Mouse (Mus musculus) frontal cortex, postnatal 14 days (tissue): ENCODE results near the gene Nmnat3.
A peak's percentile ranks its signal among the peaks of the same experiment; 100 is the strongest.
"Not testable (repeated sequence)": the region's sequence is repeated elsewhere in the genome, so short reads cannot be mapped to it uniquely, and the experiment has no call there.

Experiments used
- DNase-seq, 2 experiments: peaks; one replicate each; pipeline ENCODE4 v3.0.0; 2022; ENCODE audit warnings: low spot score in 2 of 2

The Nmnat3 gene

DNA sequence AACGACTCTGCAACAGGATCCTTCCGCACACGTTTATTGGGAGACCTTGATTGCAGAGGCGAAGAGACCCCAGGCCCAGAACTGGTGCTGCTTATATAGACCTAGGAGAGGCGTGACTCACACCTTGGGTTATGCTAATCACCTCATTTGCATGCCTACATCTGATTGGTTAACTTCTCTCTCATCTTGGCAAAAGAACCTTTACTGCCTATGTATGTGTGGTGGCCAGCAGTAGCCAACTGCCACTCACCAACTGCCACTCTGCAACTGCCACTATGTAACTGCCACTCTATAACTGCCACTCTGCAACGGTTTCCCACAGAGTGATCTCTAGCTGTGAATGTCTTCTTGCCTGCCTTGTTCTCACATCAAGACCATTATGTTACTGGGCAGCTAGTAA, at the start of gene Nmnat3:
Gene Nmnat3, plus strand, starts transcription at position 301 of the 400 bp plus-strand sequence.
- DNase-seq = not testable (repeated sequence)

DNA sequence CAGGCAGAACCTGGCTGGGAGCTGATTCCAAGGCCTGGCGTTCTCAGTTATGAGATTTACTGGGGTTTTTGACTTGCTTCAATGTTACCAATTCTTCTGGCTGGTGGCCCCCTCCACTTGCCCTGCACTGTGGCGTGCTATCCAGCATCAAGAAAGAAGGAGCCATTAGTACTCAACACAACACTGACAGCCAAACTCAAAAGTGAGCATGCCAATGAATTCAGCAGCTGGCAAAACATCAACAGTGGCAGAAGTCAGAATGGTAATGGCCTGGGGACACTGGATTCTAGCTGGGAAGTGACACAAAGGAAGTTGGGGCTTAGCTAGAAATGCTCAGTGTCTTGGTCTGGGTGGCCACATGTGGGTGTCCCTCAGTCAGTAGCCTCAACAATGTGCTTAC, 43.8 kb upstream of the Nmnat3 start:
- no peak for DNase-seq

DNA sequence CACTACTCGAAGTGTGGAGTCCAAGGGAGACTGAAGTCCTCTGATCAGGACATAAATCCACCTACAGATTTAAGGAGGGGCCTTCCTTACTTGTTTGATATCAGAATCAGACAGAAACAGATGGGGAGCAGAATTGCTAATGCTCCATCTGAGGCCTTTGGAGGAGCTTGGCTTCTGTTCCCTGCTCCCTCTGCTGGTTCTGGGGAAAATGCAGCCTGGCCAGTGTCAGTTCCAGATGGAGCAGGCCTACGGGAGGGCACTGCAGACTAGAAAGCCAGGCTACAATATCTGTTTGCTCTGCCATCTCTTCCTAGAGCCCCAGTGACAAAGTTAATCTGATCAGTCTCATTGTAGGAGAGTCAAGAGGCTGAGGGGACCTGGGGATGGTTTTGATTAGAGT, 43.0 kb upstream of the Nmnat3 start:
- DNase-seq = peak; percentile 31 to 54

DNA sequence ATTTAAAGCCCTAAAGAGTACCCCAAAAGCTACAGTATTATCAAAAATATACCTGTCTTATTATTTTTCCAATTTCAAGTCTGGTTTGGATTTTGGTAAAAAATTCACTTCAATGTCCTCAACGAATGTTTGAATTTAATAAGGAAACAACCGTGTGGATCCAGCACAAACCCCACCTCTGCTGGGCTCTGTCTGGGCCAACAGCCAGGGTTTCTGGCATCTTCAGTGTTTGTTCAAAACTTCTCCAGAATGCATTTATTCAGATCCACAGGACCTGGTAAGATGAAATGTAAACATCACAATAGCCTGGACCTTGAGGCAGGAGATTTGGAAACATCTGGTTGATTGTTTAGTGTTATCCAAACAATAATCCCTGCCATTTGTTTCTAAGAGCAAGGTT, 42.0 kb upstream of the Nmnat3 start:
- no peak for DNase-seq

DNA sequence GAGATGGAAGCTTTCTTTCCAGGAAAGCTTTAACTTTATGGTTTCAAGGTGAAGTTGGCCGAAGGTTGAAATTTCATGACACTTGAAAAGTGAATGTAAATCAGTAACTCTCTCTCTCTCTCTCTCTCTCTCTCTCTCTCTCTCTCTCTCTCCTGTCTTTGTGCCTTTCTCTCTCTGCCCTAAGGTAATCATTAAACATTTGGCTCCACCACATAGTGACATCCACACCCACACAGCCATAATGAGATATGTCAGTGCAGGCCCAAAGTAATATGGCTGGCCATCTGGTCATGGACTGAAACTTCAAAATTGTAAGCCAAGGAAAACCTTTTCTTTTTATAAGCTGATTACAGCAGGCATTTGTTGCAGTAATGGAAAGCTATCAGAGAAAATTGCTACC, 40.9 kb upstream of the Nmnat3 start:
- DNase-seq = no peak

DNA sequence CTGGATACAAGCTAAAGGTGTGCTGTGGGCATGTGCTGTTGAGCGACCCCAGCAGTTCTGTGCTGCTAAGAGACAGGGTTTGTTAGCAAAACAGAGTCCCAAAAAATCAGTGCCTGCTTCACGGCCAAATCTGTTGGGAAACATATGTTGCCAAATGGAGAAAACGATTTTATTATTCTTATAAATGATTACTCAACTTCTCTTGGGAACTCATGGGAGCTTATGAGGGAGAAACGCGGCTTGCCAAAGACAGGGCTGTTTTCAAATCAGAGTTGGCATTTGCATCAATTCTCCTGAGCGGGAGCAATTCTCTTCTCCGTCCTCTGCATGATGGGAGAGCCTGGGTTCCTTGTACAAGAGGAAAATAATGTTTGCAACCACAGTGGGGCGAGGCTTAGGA, 27.0 kb upstream of the Nmnat3 start:
- no peak for DNase-seq

DNA sequence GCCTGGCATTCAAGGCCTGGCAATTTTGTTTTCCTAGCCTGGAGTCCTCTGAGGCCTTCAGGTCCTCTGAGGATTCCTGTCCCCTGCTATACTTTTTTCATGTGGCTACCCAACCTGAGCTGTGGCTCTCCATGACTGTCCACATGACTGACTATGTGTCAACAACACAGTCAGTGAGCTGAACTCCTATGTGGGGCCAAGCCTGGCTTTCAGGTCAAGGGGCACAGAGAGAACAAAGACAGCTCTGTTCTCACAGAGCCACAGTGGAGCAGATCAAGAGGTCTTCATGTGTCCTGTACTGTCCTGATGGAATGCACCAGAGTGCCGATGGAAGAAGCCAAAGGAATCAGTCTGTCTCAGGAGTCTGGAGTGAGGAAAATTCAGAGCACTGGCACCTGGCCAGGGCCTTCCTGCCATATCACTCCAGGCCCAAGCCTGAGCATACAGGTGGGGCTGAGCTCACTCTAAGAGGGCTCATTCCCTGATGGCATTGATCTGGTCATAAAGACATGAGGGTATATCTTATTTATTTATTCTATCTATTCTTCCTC, 25.7 kb upstream of the Nmnat3 start:
- DNase-seq = no peak

DNA sequence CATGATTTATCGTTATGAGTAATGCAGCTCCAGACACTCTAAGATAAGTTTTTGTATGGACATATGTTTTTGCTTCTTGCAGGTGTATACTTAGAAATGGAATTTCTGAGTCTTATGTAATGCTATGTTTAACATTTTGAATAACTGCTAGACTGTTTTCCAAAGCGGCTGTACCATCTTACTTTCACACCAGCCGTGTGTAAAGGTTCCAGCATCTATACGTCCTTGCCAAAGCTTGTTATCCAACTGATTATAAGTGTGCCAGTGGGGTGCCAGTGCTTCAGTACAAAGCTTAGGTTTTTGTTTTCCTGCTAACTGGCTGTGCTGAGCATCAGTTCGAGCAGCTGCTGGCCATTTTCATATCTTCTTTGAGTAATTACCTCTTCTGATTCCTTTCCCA, 22.3 kb upstream of the Nmnat3 start:
- no peak for DNase-seq

DNA sequence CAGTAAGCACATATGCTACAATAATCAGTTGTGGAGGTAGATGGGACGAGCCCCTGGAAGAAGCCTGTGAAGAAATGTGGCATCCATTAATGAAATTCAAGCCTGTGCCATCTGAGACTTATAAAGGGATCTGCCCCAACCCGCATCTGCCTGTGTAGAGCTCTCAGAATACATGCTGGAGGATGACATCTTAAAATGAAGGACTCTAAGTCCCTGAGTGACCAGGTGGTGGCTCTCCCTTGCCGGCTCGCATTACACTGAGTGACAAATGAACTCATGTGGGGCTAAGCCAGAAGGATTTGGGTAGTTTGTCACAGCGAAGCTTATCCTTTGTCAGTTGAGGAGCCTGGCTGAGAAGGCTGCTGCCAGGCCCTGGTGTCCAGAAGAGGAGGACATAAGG, 14.5 kb upstream of the Nmnat3 start:
- no peak for DNase-seq

DNA sequence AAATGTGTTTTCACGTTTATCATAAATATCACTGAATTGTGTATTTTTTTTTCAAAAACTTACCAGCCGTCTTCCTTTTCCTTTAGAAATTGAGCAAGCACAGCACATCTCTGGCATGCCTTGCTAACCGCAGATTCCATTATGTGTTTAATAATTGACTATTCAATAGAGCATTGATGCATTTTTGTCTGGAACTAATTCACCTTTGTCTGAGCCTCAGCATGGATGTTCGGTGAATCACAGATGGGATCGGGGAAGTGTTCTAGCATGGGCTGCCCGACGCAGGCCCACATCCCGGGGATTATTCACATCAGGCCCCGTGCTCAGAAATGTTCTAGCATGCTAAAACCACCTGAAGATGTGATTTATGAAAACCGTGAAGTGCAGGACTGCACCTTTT, 12.2 kb upstream of the Nmnat3 start:
- no peak for DNase-seq

DNA sequence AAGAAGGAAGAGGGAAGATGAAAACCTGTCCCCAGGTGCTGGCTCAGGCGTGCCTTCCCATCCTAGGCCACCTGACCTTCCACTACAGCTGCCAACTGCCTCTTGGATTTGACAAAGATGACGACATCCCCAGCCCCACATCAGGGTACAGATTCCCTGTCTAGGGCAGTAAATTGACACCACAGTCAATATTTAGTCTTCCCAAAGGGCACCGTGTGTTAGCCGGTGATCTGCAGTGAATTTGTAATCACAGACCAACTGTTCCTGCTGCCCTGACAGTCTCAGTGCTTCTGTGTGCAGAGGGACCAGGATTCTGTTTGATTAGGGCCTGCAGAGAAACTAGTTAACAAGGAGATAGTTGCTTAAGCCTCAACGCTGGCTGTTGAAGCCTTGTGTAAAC, 7.1 kb upstream of the Nmnat3 start:
- no peak for DNase-seq

DNA sequence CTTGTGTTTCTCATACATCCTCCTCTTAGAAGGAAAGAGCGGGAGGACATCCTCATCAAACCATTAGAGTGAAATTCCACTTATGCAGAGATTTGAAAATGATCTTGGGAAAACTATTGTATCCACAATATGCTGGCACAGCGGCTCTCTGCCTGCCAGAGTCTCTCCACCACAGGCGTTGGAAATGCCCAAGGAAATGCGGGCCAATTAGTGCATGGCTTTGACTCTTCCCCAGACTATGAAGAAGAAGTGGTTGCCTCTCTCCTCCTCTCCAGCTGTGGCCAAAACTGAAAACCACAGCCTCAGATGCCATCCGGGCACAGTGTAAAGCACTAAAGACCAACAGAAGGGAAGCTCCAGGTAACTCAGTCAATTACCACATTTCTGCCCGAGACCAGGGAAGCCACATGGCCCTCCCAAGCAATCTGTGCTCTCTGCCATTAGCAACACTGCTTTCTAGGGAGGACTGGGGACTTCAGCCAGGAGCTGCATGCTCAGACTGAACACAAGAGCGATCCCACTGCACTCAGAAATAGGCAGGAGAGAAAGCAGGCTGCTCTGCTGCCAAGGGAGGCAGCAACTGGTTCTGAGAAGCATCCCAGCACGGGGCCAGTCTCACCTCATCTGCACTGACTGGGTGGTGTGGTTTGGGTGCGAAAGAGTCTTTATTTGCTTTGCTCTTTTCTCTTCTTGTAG, 1.5 kb upstream of the Nmnat3 start:
- no peak for DNase-seq

DNA sequence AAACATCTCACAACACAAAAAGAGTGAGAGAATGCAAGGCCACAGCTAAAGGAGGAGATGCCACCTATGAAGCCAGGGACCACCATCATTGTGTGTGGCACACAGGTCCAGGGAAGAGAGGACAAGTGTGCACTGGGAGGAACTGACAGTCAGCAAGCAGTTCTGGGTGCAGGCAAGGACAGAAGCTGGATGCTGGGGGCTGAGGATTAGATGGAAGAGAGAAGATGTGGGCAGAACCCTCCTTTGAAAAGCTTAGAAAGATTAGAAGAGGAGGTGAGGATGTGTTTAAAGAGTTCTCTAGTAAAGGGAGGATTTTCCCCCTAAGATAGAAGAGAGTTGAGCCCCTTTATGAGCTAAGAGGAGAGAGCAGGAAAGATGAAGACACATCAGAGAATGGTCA, 2.4 kb downstream of the Nmnat3 start:
- no peak for DNase-seq

DNA sequence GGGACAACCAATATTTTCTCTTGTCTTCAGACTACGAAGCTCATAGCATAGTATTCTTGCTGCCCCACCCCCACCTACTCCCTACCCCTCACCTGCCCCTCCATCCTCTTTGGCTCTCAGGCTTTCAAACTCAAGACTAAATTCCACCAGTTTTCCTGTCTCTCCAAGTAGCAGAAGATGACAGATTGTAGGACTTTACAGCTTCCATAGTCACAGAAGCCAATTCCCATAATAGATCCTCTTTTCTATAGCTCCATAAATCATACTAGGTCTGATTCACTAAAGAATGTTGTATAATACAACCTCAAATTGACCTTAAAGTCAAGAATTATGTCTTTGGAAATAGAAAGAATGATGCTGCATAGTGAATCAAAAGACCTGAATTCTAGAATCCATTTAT, 3.4 kb downstream of the Nmnat3 start:
- DNase-seq = no peak

DNA sequence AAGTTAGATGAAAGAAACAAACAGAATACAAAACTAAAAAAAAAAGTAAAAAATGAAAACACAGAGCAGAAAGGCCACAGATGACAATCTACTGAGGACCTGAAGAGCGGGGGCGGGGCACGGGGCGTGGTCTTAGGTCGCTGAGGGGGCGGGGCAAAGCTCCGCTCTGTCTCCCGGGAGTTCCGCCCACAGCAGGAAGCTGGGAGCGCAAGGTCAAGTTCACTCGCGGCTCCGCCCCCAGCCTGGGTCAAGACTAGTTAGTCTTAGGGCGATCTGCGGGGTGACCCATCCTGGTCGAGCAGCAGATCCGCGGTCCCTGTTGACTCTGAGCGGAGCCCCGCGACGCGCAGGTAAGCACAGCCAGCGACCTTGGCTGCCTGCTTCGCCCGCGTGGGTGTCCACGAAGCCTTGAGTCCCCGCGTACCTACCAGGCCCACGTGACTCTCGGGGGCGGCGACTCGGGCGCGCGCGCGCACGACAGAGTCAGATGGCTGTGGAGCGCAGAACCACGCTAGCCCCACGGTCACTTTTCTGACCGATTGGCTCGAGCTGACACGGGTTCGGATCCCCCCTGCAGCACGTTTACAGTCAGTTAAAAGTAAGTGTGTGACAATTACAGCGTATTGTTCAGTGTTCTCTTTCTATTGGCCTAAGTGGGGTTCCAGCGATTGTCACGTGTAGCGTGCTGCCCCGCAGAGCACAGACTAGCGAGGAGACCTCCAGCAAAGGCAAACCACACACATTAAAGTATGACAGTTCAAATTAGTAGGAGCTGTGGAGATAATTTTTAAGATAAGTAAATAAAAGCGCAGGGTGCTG, 9.4 kb downstream of the Nmnat3 start:
- peak; percentile 58 to 62 for DNase-seq

DNA sequence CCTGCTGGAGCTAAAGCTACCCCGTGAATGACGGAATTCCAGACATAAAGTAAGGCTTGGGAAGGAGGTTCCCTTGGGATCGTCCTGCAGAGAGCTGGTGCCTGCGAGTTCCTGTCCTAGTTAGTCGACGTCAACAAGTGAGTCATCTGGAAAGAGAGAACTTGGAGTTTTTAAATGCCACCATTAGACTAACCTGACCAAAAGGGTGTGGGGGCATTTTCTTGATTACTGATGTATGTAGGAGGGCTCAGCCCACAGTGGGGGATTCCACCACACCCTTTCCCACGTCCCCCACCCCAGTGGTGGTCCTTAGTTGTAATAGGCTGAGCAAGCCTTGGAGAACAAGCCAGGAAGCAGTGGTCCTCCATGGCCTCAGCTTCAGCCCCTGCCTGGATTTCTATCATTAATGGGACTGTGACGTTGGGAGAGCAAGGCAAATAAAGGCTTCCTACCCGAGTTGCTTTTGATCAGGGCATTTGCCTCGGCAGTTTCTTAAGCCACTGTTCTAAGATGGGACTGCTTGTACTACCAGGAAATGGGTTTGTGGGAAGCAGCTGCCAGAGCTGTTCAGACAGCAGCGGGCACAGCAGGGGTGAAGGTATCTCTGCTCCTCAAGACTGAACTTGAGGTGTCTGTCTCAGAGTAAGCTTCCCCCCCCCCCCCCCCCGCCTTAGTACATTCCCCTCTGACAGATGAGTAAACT, 10.2 kb downstream of the Nmnat3 start:
- no peak for DNase-seq

DNA sequence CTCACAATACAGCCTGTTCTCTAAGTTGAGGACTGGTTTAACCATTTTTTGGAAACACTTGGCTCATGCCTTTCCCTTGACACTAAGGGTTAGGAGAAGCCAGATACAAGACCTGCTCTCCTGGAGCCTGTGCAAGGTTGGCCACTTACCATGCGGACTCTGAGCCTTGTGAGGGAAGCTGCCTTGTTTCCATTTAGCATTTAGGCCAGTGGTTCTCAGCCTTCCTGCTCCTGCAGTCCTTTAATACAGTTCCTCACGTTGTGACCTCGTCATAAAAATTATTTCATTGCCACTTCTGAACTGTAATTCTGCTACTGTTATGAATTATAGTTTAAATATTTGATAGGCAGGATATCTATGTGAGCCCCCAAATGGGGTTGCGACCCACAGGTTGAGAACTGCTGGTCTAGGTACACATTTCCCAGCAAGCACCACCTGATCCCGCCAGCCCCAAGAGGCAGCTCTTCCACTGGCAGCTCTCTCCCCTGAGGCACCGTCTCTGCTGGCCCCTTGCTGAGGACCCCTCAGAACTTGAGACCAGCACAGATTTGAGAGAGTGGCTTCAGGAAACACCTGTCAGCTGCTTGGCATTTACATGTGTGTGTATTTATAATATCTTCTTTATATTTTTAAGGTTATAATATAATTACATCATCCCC, 10.8 kb downstream of the Nmnat3 start:
- no peak for DNase-seq

DNA sequence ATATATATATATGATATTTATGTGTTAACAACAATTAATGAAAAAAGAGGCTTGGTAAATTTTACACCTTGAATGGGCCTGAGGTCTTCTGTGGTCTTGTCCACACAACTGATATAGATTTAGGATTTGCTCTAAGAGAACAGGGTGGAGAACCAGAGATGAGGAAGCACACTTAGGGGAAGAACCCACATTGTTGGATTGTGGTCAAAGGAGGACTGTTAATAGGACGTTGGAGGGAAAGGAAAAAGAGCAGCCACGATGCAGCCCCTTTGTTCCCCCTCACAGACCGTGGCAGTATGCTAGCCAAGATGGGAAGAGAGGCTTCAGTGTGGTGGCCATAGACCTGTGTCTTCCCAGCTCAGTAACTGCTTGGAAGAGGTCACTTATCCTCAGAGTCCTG, 11.5 kb downstream of the Nmnat3 start:
- DNase-seq = no peak

DNA sequence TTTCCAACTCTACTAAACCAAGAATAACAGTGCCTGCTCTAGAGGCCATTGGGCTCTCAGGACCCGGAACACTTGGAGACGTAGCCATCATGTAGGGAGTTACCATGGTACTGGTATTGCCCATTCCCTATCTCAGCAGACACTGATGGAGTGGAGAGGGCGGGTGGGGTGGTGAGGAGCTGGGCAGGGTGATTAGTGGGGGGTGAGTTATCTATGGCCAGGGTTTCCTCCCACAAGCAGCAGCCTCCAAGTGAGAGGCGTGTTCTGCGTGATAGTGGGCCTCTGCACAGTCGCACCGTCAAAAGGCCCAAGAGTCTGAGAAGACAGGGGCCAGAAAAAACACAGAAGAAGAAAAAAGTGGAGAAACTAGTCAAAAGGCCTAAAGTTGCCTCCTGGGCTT, 12.0 kb downstream of the Nmnat3 start:
- no peak for DNase-seq

DNA sequence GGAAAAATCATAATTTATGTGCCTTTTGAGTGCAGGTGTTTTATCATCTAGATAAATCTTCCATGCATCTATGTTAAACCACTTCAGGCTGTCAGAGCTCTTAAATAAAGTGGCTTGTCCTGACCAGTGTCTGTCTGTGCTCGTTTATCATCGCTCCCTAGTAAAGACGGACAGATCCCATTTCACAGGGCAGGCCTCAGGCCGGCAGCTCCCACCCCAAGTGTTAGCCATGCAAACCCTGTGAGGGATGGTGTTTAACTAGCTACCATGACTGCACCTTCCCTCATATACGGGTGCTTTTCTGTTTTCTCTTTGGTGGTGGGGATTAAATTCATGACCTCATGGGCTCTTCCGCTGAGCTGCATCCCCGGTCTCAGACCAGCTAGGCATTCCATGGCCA, 13.3 kb downstream of the Nmnat3 start:
- DNase-seq = no peak

DNA sequence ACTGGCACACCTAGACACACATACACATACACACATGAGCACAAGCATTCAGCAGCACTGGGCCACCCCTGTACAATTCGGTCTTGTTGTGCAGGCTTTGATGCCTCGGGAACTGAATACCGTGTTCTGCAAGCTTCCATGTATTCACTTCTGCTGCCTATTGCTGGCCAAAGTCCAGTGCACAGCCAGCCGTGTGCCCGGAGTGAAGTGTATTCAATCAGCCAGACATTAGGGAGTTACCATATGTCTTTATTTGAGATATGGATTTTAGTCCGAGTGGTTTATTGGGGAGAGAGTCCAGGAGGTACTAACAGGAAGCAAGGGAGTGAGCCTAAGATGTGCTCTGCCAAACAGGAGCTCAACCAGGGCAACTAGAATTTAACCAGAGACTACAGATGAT, 19.8 kb downstream of the Nmnat3 start:
- DNase-seq = no peak
